10 mouse cellular contexts compared by ENCODE assay signal in the genomic region with DNA sequence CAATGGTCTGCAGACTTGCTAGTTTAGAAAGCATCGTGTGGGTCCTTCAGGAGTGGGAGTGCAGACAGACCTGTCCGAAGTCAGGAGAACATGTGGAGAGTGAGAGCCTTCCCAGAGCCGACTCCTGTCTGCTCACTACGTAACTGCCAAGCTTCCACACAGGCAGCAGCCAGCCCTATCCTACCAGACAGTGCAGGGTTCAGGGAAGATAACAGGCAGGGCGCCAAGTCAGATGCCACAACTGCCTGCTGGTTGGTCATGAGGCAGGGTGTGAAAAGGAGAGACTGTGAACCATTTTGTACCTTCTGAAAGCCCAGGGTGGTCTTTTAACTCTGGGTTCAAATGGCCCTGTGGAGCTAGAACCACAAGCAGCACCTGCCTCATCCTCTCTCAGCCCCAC. TPM values are rescaled to one million over a fixed set of nuclear protein-coding genes. Genes with fewer than 3 reads are reported as not detected.
DNase-seq lines count a peak whose midpoint lies in the region; ATAC-seq and TF ChIP-seq lines count a peak whose summit lies in the region.
"Had no signal": no experiment of that assay in that cellular context is flagged by ENCODE, and none has a peak within 500 bp of the region (broad histone marks: within the 10 kb centered on the region; RNA-seq: fewer than 3 reads in every experiment).

No protein-coding gene starts in this region.

- TF ChIP-seq RAD21 in MEL (IDR thresholded peaks at IDR 0.05; ENCODE audit: low read depth, low read length): no peak

- no peak overlapping the region for H3K9ac ChIP-seq in MEL (ENCODE audit: control insufficient read depth, low read depth, low read length, poor library complexity, severe bottlenecking)
- no peak overlapping the region for H3K9ac ChIP-seq in forebrain, embryonic 16.5 days (replicated peaks; ENCODE audit: low read depth, low read length)
- H3K9ac ChIP-seq: lung, embryonic 15.5 days had no signal

- H3K79me2 ChIP-seq in MEL (ENCODE audit: control insufficient read depth, insufficient read depth, low read length, poor library complexity): peaks cover 38% of the 10 kb centered on the region

- H3K27me3 ChIP-seq in MEL (ENCODE audit: control insufficient read depth in 1 of 2, insufficient read depth in 2 of 2, low read length in 2 of 2): no peaks in the 10 kb centered on the region
- H3K27me3 ChIP-seq in erythroblast, embryonic 14.5 days (ENCODE audit: control insufficient read depth): no peaks in the 10 kb centered on the region; the same call in 1 of the 2 replicates
- no peaks in the 10 kb centered on the region for H3K27me3 ChIP-seq in forebrain, embryonic 16.5 days (replicated peaks; ENCODE audit: control insufficient read depth, insufficient read depth, low read length)
- H3K27me3 ChIP-seq: lung, embryonic 15.5 days had no signal

- intact Hi-C loops in gastrocnemius, adult 2 months (cut with DNase I): loop anchor here (10.0 kb wide), 2 partner anchors 65 to 245 kb away; partner anchors contain the start of gene Fam53b

- WGBS in forebrain, embryonic 16.5 days: 79% methylated on average over 5 of the region's 5 CpGs

- ATAC-seq in forebrain, embryonic 16.5 days: no peak

- H3K4me3 ChIP-seq in gastrocnemius, adult 2 months: no peak overlapping the region
- no peak overlapping the region for H3K4me3 ChIP-seq in MEL (ENCODE audit: control insufficient read depth in 1 of 2, insufficient read depth in 1 of 2, low read depth in 2 of 2, low read length in 2 of 2)
- H3K4me3 ChIP-seq in erythroblast, embryonic 14.5 days (replicated peaks): peak overlapping the region; percentile 11
- H3K4me3 ChIP-seq in forebrain, embryonic 16.5 days (replicated peaks; ENCODE audit: low read length): no peak overlapping the region
- H3K4me3 ChIP-seq: lung, embryonic 15.5 days had no signal

- H3K4me1 ChIP-seq in MEL (ENCODE audit: control insufficient read depth in 1 of 2, insufficient read depth in 2 of 2, low read length in 2 of 2): peaks cover 33 to 36% of the 10 kb centered on the region in 2 experiments
- H3K4me1 ChIP-seq in erythroblast, embryonic 14.5 days (ENCODE audit: control insufficient read depth): peaks cover 58% of the 10 kb centered on the region
- peaks cover 16% of the 10 kb centered on the region for H3K4me1 ChIP-seq in forebrain, embryonic 16.5 days (replicated peaks; ENCODE audit: control insufficient read depth, insufficient read depth, low read length)

- peak overlapping the region; percentile 38; the same call in 1 of the 2 replicates for H3K27ac ChIP-seq in gastrocnemius, adult 2 months
- H3K27ac ChIP-seq in MEL (ENCODE audit: control insufficient read depth, low read depth, low read length): 0 out of 2 replicates have a peak overlapping the region, but pooled peaks have one; percentile 2
- no peak overlapping the region for H3K27ac ChIP-seq in forebrain, embryonic 16.5 days (ENCODE audit: low read length)
- H3K27ac ChIP-seq: lung, embryonic 15.5 days had no signal

- no peak for TF ChIP-seq CTCF in gastrocnemius, adult 2 months (IDR thresholded peaks at IDR 0.05)
- no peak for TF ChIP-seq CTCF in MEL (IDR thresholded peaks at IDR 0.05 in 2 of 3, conservative IDR thresholded peaks at IDR 0.05 in 1 of 3; ENCODE audit: control insufficient read depth in 1 of 3, insufficient read depth in 1 of 3, low read depth in 2 of 3, low read length in 3 of 3, poor library complexity in 1 of 3, severe bottlenecking in 1 of 3)

- TF ChIP-seq POLR2A in MEL (IDR thresholded peaks at IDR 0.05; ENCODE audit: control insufficient read depth in 1 of 2, insufficient read depth in 1 of 2, low read depth in 1 of 2, low read length in 2 of 2, poor library complexity in 1 of 2): no peak

- no peaks in the 10 kb centered on the region for H3K9me3 ChIP-seq in MEL (replicated peaks; ENCODE audit: insufficient read depth, low read length)
- no peaks in the 10 kb centered on the region for H3K9me3 ChIP-seq in erythroblast, embryonic 14.5 days (ENCODE audit: control insufficient read depth, low read length)
- H3K9me3 ChIP-seq in forebrain, embryonic 16.5 days (ENCODE audit: control insufficient read depth, low read length): no peaks in the 10 kb centered on the region
- H3K9me3 ChIP-seq: lung, embryonic 15.5 days had no signal

- TF ChIP-seq EP300 in MEL (IDR thresholded peaks at IDR 0.05; ENCODE audit: low read depth in 1 of 2, low read length in 2 of 2): peak in 1 of 2 experiments; percentile 23; a peak in 1 of 4 replicates

- peaks cover 34 to 52% of the 10 kb centered on the region in 2 experiments for H3K36me3 ChIP-seq in MEL (ENCODE audit: control insufficient read depth in 1 of 2, insufficient read depth in 2 of 2, low read length in 2 of 2)
- peaks cover 55% of the 10 kb centered on the region for H3K36me3 ChIP-seq in erythroblast, embryonic 14.5 days (ENCODE audit: control insufficient read depth)
- H3K36me3 ChIP-seq in forebrain, embryonic 16.5 days (ENCODE audit: control insufficient read depth, insufficient read depth): no peaks in the 10 kb centered on the region

- H3K4me2 ChIP-seq in forebrain, embryonic 16.5 days (ENCODE audit: low read length): no peak overlapping the region
- H3K4me2 ChIP-seq: lung, embryonic 15.5 days had no signal

- DNase-seq in gastrocnemius, adult 2 months: peak; percentile 50
- no peak for DNase-seq in gastrocnemius, postnatal 10 days
- no peak for DNase-seq in MEL (ENCODE audit: low read depth, low spot score)
- peak; percentile 91 to 94 for DNase-seq in kidney, postnatal 25 days
- no peak for DNase-seq in adrenal gland, postnatal 4 days (ENCODE audit: low spot score in 2 of 2)
- no peak for DNase-seq in right cerebral cortex, postnatal 4 days

TF ChIP-seq in MEL, 35 proteins besides CTCF, POLR2A, EP300 and RAD21:
- peak; percentile 35; the same call in 1 of the 2 replicates for TF ChIP-seq TCF12 (IDR thresholded peaks at IDR 0.05; ENCODE audit: low read depth, low read length)
- TF ChIP-seq MAZ (IDR thresholded peaks at IDR 0.05; ENCODE audit: low read depth, low read length): no peak
- no peak for TF ChIP-seq USF2 (IDR thresholded peaks at IDR 0.05; ENCODE audit: borderline replicate concordance in 1 of 2, insufficient read depth in 1 of 2, low read depth in 1 of 2, low read length in 2 of 2)

RNA-seq across cellular contexts. Expression of gene Oat, which starts 6.1 kb away (rescaled TPM):
- total RNA-seq in gastrocnemius, adult 2 months (2021): 100 to 1,000 TPM; 155 to 159 TPM
- total RNA-seq in gastrocnemius, postnatal 10 days (2021): 10 to 100 TPM; 84.0 to 92.9 TPM
- total RNA-seq in MEL (2012; rRNA removed): 226 and 236 TPM in 2 replicates
- 100 to 1,000 TPM; 190 to 209 TPM for polyA plus RNA-seq in MEL (2012; ENCODE audit: insufficient read depth in 1 of 2, insufficient read length in 2 of 2, low read depth in 1 of 2, low replicate concordance in 2 of 2, missing spikeins in 1 of 2)
- 0.05 and 0.09 TPM in 2 replicates for polyA plus RNA-seq in erythroblast, embryonic 14.5 days (2012)
- total RNA-seq in adrenal gland, postnatal 4 days (2021): 10 to 100 TPM; 86.9 to 88.4 TPM
- 111 and 133 TPM in 2 replicates for polyA plus RNA-seq in forebrain, embryonic 16.5 days (2015; fragmentation: Nextera tagmentation; extraction: Ambion mirVana)

RNA-seq across cellular contexts. Expression of gene Nkx1-2, which starts 29.4 kb away (rescaled TPM):
- not detected for total RNA-seq in gastrocnemius, adult 2 months (2021)
- not detected for total RNA-seq in gastrocnemius, postnatal 10 days (2021)
- 1.5 and 2.4 TPM in 2 replicates for total RNA-seq in MEL (2012; rRNA removed)
- polyA plus RNA-seq in MEL (2012; ENCODE audit: insufficient read depth in 1 of 2, insufficient read length in 2 of 2, low read depth in 1 of 2, low replicate concordance in 2 of 2, missing spikeins in 1 of 2): 1 to 10 TPM in 1 of 2 experiments, not detected in 1; 2.8 TPM
- not detected in 2 replicates for polyA plus RNA-seq in erythroblast, embryonic 14.5 days (2012)
- not detected for total RNA-seq in adrenal gland, postnatal 4 days (2021)
- polyA plus RNA-seq in forebrain, embryonic 16.5 days (2015; fragmentation: Nextera tagmentation; extraction: Ambion mirVana): 0.11 TPM in 1 of 2 replicates, not detected in the other
- total RNA-seq: adrenal gland, adult 18-20 months had no signal
- polyA plus RNA-seq: lung, embryonic 15.5 days had no signal

RNA-seq across cellular contexts. Expression of gene Lhpp, which starts 40.4 kb away (rescaled TPM):
- 10 to 100 TPM; 10.8 to 11.1 TPM for total RNA-seq in gastrocnemius, adult 2 months (2021)
- total RNA-seq in gastrocnemius, postnatal 10 days (2021): 10 to 100 TPM in 1 of 2 experiments, 1 to 10 TPM in 1; 9.6 to 11.7 TPM
- total RNA-seq in MEL (2012; rRNA removed): 30.3 and 31.0 TPM in 2 replicates
- 10 to 100 TPM in 1 of 2 experiments, not detected in 1; 39.3 TPM for polyA plus RNA-seq in MEL (2012; ENCODE audit: insufficient read depth in 1 of 2, insufficient read length in 2 of 2, low read depth in 1 of 2, low replicate concordance in 2 of 2, missing spikeins in 1 of 2)
- 0.09 and 0.12 TPM in 2 replicates for polyA plus RNA-seq in erythroblast, embryonic 14.5 days (2012)
- 10 to 100 TPM; 18.7 to 18.9 TPM for total RNA-seq in adrenal gland, postnatal 4 days (2021)
- polyA plus RNA-seq in forebrain, embryonic 16.5 days (2015; fragmentation: Nextera tagmentation; extraction: Ambion mirVana): 26.4 and 31.2 TPM in 2 replicates

Comparison
In these comparisons a context has a peak if more than half of its experiments do, and no peak if none do; other contexts are left out.
1. DNase-seq: peak in gastrocnemius, adult 2 months (single experiment) and kidney, postnatal 25 days (2 of 2); none in gastrocnemius, postnatal 10 days (single experiment), MEL (single experiment), adrenal gland, postnatal 4 days (0 of 2) and right cerebral cortex, postnatal 4 days (single experiment).